Mouse (Mus musculus): ENCODE measurements around the gene Galnt14. TPM values are rescaled to one million over a fixed set of nuclear protein-coding genes. Genes with fewer than 3 reads are reported as not detected.

The Galnt14 gene
- total RNA-seq, 4 experiments from 2014 or later, result 21.5 to 29.1 (median 24.0) TPM

GRCm38 (mm10) chr17:73668996-73669395 is 41.3 kb downstream of the Galnt14 start:
- DNase-seq (ENCODE audit: low spot score in 2 of 2), result no peak

GRCm38 (mm10) chr17:73663237-73663636 is 47.0 kb downstream of the Galnt14 start:
- no peak for DNase-seq (ENCODE audit: low spot score in 2 of 2)

GRCm38 (mm10) chr17:73658731-73659445 is 51.4 kb downstream of the Galnt14 start:
- DNase-seq (ENCODE audit: low spot score in 2 of 2), result no peak

- no peak for DNase-seq (ENCODE audit: low spot score in 2 of 2)
These were observed 53.9 kb downstream of the Galnt14 start for GRCm38 (mm10) chr17:73656373-73656772.

- DNase-seq (ENCODE audit: low spot score in 2 of 2), result no peak
These were observed 56.0 kb downstream of the Galnt14 start for GRCm38 (mm10) chr17:73654261-73654660.

GRCm38 (mm10) chr17:73649371-73649770 is 60.9 kb downstream of the Galnt14 start:
- peak; percentile 26 to 32 for DNase-seq (ENCODE audit: low spot score in 2 of 2)

- DNase-seq (ENCODE audit: low spot score in 2 of 2), result no peak
These were observed 68.6 kb downstream of the Galnt14 start for GRCm38 (mm10) chr17:73641676-73642075.

- no peak for DNase-seq (ENCODE audit: low spot score in 2 of 2)
These were observed 70.2 kb downstream of the Galnt14 start for GRCm38 (mm10) chr17:73640117-73640480.

GRCm38 (mm10) chr17:73639401-73640116 is 70.7 kb downstream of the Galnt14 start:
- no peak for DNase-seq (ENCODE audit: low spot score in 2 of 2)

- DNase-seq (ENCODE audit: low spot score in 2 of 2), result no peak
These were observed 73.3 kb downstream of the Galnt14 start for GRCm38 (mm10) chr17:73636988-73637387.

GRCm38 (mm10) chr17:73634896-73635295 is 75.4 kb downstream of the Galnt14 start:
- DNase-seq (ENCODE audit: low spot score in 2 of 2), result no peak

- no peak for DNase-seq (ENCODE audit: low spot score in 2 of 2)
These were observed 76.1 kb downstream of the Galnt14 start for GRCm38 (mm10) chr17:73633991-73634710.

GRCm38 (mm10) chr17:73628263-73628914 is 81.9 kb downstream of the Galnt14 start:
- no peak for DNase-seq (ENCODE audit: low spot score in 2 of 2)

GRCm38 (mm10) chr17:73626912-73627311 is 83.3 kb downstream of the Galnt14 start:
- DNase-seq (ENCODE audit: low spot score in 2 of 2), result peak; percentile 20 to 32

GRCm38 (mm10) chr17:73620049-73620448 is 90.2 kb downstream of the Galnt14 start:
- no peak for DNase-seq (ENCODE audit: low spot score in 2 of 2)

- peak in 1 of 2 experiments; percentile 16 for DNase-seq (ENCODE audit: low spot score in 2 of 2)
These were observed 107.4 kb downstream of the Galnt14 start for GRCm38 (mm10) chr17:73602552-73603478.

GRCm38 (mm10) chr17:73599923-73600322 is 110.3 kb downstream of the Galnt14 start:
- no peak for DNase-seq (ENCODE audit: low spot score in 2 of 2)

- DNase-seq (ENCODE audit: low spot score in 2 of 2), result peak in 1 of 2 experiments; percentile 23
These were observed 118.2 kb downstream of the Galnt14 start for GRCm38 (mm10) chr17:73592081-73592480.

- no peak for DNase-seq (ENCODE audit: low spot score in 2 of 2)
These were observed 122.7 kb downstream of the Galnt14 start for GRCm38 (mm10) chr17:73587573-73587972.

- no peak for DNase-seq (ENCODE audit: low spot score in 2 of 2)
These were observed 136.1 kb downstream of the Galnt14 start for GRCm38 (mm10) chr17:73574186-73574585.

All from layer of hippocampus, adult 8-10 months (tissue).